Mouse (Mus musculus): ENCODE measurements around the gene Arhgef38.

Gene Arhgef38

GRCm38 (mm10) chr3:133092936-133093335 lies 141.8 kb downstream of the Arhgef38 start:
- in situ Hi-C loops (cut with MboI, MseI): loop anchor here (25.0 kb wide), 2 partner anchors 419 to 1956 kb away; no protein-coding TSS in a partner anchor

DNA sequence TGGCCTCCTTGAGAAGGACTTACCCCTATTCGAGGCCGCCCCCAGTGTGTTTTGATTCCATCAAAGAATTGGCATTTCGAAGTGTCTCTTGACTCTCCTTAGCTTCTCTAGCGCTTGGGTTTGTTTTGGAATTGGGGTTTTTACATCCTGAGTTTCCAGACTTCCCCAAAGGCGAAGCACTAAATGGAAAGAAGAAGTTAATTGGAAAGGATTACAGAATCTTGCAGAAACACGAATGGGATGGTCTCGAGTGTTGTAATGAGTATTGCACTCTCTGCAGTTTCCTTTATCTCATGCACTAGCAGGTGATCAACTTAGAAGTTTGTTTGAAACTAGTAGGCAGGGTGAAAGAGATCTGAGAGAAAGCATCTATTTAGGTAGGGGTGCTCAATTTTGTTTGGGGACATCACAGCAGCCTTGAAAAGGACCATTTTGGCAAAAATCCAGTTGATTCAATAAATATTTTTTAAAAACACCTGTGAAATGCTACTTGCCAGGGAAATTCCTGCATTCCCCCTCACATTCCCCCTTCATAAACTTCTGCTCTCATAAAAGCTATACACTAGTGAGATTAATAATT lies 142.4 kb downstream of the Arhgef38 start:
- in situ Hi-C loops (cut with MboI, MseI): loop anchor here (25.0 kb wide), 2 partner anchors 420 to 1955 kb away; no protein-coding TSS in a partner anchor

GRCm38 (mm10) chr3:133091664-133092273 lies 143.0 kb downstream of the Arhgef38 start, which contains the start of the genes Ints12 and Gstcd:
Gene Ints12 (plus strand): TSS chr3:133091840.
Gene Gstcd (minus strand): TSS chr3:133092033.
- in situ Hi-C loops (cut with MboI, MseI): loop anchor here (25.0 kb wide), 2 partner anchors 421 to 1954 kb away; no protein-coding TSS in a partner anchor

DNA sequence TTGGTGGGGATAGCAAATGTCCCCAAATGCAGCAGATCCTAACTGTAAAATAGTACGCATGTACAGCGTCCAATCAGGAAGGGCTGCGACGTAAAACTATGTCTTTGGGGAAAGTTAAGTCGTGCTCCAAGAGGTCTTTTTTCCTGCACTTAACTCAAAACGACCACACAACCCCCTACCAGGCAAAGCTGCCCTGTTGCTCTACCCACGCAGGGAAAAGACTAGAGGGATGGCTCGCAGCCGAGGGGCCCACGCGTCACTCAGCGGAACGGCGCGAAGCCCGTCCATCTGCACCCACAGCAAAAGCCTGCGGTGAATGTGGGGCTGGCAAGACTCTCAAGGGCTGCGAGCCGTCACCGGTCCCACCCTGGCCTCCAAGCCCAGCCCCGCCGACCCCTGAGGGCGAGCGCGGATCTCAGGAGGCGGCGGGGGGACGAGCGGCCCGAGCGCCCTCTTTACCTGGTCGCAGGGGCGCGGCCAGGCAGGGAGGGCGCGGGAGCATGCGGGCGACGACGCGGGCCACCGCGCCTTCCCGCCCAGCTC lies 143.6 kb downstream of the Arhgef38 start:
- in situ Hi-C loops (cut with MboI, MseI): loop anchor here (25.0 kb wide), 2 partner anchors 421 to 1954 kb away; no protein-coding TSS in a partner anchor

DNA sequence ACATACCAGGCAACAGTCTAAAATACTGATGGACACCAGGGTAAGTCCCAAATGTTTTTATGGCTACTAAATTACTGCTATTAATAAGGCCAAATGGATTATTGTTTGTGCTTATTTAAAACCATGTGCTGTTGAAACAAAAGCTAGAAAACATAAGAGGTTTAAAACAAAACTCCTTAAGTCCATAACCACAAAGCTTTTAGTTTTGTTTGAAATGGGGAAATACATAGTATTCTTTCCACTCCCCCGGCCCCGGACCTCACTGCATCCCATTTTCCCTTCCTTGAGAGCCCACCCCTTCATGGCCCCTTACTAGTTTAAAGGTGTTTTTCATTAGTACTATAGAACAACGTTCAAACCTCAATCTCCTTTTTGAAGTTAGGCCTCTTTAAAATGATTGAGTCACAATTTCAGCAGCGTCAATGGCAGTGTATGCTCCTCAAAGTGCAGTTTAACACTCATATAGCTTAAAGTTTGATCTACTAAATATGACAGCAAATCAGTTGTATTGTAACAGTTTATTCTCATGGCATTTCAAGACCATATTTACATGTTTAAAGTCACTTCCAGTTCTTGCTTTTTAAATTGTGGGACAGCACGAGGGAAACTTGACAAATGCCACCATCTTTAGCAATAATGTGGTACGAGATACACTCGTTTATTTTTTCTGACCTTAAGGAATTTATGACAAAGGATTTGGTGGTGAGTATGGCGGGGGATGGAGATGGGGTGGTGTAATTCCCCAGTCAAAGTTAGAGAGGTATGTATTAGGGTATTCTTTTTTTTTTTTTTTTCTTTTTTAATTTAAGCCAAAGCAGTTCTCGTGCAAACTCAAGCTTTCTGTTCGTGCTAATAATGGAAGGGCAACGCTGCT lies 144.3 kb downstream of the Arhgef38 start:
- in situ Hi-C loops (cut with MboI, MseI): loop anchor here (25.0 kb wide), 2 partner anchors 422 to 1953 kb away; no protein-coding TSS in a partner anchor

DNA sequence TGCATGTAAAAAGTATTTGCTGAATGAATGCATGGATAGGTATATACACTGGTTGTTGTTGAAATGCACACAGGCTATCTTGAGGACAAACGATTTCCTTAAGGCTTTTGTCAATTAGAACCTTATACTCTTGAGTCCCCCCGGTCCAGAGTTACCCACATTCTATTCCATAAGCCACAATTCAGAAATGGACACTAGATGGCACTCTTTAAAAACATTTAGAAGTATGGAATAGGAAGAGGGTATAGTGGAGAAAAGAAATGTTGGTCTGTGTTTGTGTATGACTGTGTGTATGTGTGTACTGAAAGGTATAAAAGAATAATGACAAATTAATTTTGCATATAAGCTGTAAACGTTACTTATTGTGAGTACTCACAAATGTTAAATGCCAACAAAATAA lies 148.9 kb downstream of the Arhgef38 start:
- in situ Hi-C loops (cut with MboI, MseI): loop anchor here (10.0 to 25.0 kb wide), 3 partner anchors 211 to 1949 kb away; no protein-coding TSS in a partner anchor

DNA sequence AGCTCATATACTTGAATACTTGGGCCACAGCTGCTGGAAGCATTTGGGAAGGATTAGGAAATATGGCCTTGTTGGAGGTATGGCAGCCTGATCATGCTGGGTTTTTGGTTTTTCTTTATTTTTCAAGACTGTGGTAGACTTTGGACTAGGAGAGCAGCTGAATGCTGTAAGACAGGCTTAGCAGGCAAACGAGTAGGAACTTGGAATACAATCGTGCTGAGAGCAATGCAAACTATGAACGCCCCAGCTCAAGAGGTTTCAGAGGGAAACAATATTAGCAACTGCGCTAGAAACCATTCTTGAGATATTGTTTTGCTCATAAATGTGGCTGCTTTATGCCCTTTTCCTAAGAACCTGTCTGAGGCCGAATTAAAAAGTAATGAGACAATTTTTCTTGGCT lies 152.0 kb downstream of the Arhgef38 start:
- in situ Hi-C loops (cut with MboI, MseI): loop anchor here (10.0 to 25.0 kb wide), 3 partner anchors 208 to 1945 kb away; no protein-coding TSS in a partner anchor

- in situ Hi-C loops (cut with MboI, MseI): loop anchor here (25.0 kb wide), 2 partner anchors 437 to 1938 kb away; no protein-coding TSS in a partner anchor
Observed at GRCm38 (mm10) chr3:133075560-133075959, 159.2 kb downstream of the Arhgef38 start.

All from T-helper 1 cell (primary cell).